Mouse (Mus musculus): Measurements from ENCODE around the gene Tas2r143. TPM values are rescaled to one million over a fixed set of nuclear protein-coding genes. Genes with fewer than 3 reads are reported as not detected.

The Tas2r143 gene
- polyA plus RNA-seq, 1 experiment from 2014 or later: not detected

- H3K4me1 ChIP-seq (ENCODE audit: control insufficient read depth, insufficient read depth, low read length): no peaks in the 10 kb centered on the region
- no peak overlapping the region for H3K4me2 ChIP-seq (ENCODE audit: low read depth, low read length)
- 91% methylated on average over 2 of the region's 2 CpGs for WGBS
- H3K9ac ChIP-seq (ENCODE audit: low read length): no peak overlapping the region
- no peaks in the 10 kb centered on the region for H3K27me3 ChIP-seq (ENCODE audit: control insufficient read depth, insufficient read depth, low read length)
- ATAC-seq (replicated peaks; ENCODE audit: extremely low read depth, insufficient read depth, low FRiP score): no peak
- no peaks in the 10 kb centered on the region for H3K9me3 ChIP-seq (replicated peaks; ENCODE audit: control insufficient read depth, low read length)
- H3K4me3 ChIP-seq (ENCODE audit: low read length): no peak overlapping the region
- H3K27ac ChIP-seq (ENCODE audit: low read length): no peak overlapping the region
- no peaks in the 10 kb centered on the region for H3K36me3 ChIP-seq (ENCODE audit: control insufficient read depth, insufficient read depth)
Measured at GRCm38 (mm10) chr6:42419443-42419842, 19.4 kb downstream of the Tas2r143 start.

- ATAC-seq (replicated peaks; ENCODE audit: extremely low read depth, insufficient read depth, low FRiP score): no peak
- no peak overlapping the region for H3K9ac ChIP-seq (ENCODE audit: low read length)
- H3K27ac ChIP-seq (ENCODE audit: low read length): no peak overlapping the region
- H3K36me3 ChIP-seq (ENCODE audit: control insufficient read depth, insufficient read depth): no peaks in the 10 kb centered on the region
- H3K9me3 ChIP-seq (replicated peaks; ENCODE audit: control insufficient read depth, low read length): no peaks in the 10 kb centered on the region
- no peak overlapping the region for H3K4me3 ChIP-seq (ENCODE audit: low read length)
- WGBS: 77% methylated on average over 2 of the region's 2 CpGs
- no peaks in the 10 kb centered on the region for H3K27me3 ChIP-seq (ENCODE audit: control insufficient read depth, insufficient read depth, low read length)
- H3K4me2 ChIP-seq (ENCODE audit: low read depth, low read length): no peak overlapping the region
- no peaks in the 10 kb centered on the region for H3K4me1 ChIP-seq (ENCODE audit: control insufficient read depth, insufficient read depth, low read length)
Measured at GRCm38 (mm10) chr6:42421439-42421838, 21.4 kb downstream of the Tas2r143 start.

DNA sequence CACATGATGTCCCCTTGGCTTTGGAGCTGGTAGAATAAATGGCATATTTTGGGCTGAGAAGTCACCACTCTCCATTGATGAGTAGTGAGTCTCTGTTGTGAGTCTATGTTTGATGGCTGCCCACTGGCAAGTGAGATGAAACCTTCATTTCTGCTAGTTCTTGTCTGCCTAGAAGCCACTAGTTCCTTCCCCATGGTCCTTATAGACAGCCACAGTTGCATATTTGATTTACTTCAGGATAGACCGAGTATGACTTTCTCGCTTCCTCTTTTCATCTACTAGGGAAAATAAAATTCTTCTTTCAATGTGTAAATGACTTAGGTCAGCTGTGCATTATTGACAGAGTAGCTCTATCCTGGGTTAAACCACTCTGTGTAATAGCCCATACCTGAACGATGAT lies 24.4 kb downstream of the Tas2r143 start:
- no peaks in the 10 kb centered on the region for H3K9me3 ChIP-seq (replicated peaks; ENCODE audit: control insufficient read depth, low read length)

DNA sequence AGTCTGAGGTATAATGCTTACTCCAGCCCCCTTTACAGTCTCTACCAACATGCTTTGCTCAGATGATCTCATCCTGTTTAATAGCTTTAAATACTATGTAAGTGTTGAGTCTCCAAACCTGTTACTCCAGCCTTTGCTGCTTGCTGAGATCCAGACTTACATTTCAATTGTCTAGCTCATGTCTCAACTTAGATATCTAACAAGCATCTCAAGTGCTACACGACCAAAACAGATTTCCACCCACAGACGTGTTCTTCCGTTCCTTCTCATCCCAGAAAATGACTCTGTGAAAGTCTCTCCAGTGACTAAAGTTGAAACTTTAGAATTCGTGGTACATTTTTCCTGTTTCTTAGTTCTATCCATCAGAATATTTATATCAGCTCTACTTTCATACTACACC lies 26.3 kb downstream of the Tas2r143 start:
- H3K27ac ChIP-seq (ENCODE audit: low read length): no peak overlapping the region
- no peaks in the 10 kb centered on the region for H3K4me1 ChIP-seq (ENCODE audit: control insufficient read depth, insufficient read depth, low read length)
- no peak overlapping the region for H3K4me2 ChIP-seq (ENCODE audit: low read depth, low read length)
- no peak for ATAC-seq (replicated peaks; ENCODE audit: extremely low read depth, insufficient read depth, low FRiP score)
- 57% methylated on average over 4 of the region's 4 CpGs for WGBS
- no peaks in the 10 kb centered on the region for H3K9me3 ChIP-seq (replicated peaks; ENCODE audit: control insufficient read depth, low read length)
- no peak overlapping the region for H3K9ac ChIP-seq (ENCODE audit: low read length)
- H3K4me3 ChIP-seq (ENCODE audit: low read length): no peak overlapping the region
- no peaks in the 10 kb centered on the region for H3K36me3 ChIP-seq (ENCODE audit: control insufficient read depth, insufficient read depth)
- no peaks in the 10 kb centered on the region for H3K27me3 ChIP-seq (ENCODE audit: control insufficient read depth, insufficient read depth, low read length)

More for the DNA sequence above, 24.4 kb downstream of the Tas2r143 start:
- no peak for ATAC-seq (replicated peaks; ENCODE audit: extremely low read depth, insufficient read depth, low FRiP score)
- no peaks in the 10 kb centered on the region for H3K27me3 ChIP-seq (ENCODE audit: control insufficient read depth, insufficient read depth, low read length)
- no peaks in the 10 kb centered on the region for H3K36me3 ChIP-seq (ENCODE audit: control insufficient read depth, insufficient read depth)
- H3K4me2 ChIP-seq (ENCODE audit: low read depth, low read length): no peak overlapping the region
- no peaks in the 10 kb centered on the region for H3K4me1 ChIP-seq (ENCODE audit: control insufficient read depth, insufficient read depth, low read length)
- 84% methylated on average over 3 of the region's 3 CpGs for WGBS
- H3K9ac ChIP-seq (ENCODE audit: low read length): no peak overlapping the region
- H3K27ac ChIP-seq (ENCODE audit: low read length): no peak overlapping the region
- H3K4me3 ChIP-seq (ENCODE audit: low read length): no peak overlapping the region

GRCm38 (mm10) chr6:42433554-42433953 lies 33.5 kb downstream of the Tas2r143 start:
- H3K9me3 ChIP-seq (replicated peaks; ENCODE audit: control insufficient read depth, low read length): no peaks in the 10 kb centered on the region
- ATAC-seq (replicated peaks; ENCODE audit: extremely low read depth, insufficient read depth, low FRiP score): no peak

GRCm38 (mm10) chr6:42434446-42434845 lies 34.4 kb downstream of the Tas2r143 start, which contains the start of gene Tas2r126:
TSS of gene Tas2r126 (plus strand) at chr6:42434535.
- ATAC-seq (replicated peaks; ENCODE audit: extremely low read depth, insufficient read depth, low FRiP score): no peak
- no peaks in the 10 kb centered on the region for H3K9me3 ChIP-seq (replicated peaks; ENCODE audit: control insufficient read depth, low read length)
- H3K4me2 ChIP-seq (ENCODE audit: low read depth, low read length): no peak within 1 kb of the TSS
- no peaks in the 10 kb centered on the region for H3K36me3 ChIP-seq (ENCODE audit: control insufficient read depth, insufficient read depth)
- H3K27me3 ChIP-seq (ENCODE audit: control insufficient read depth, insufficient read depth, low read length): no peaks in the 10 kb centered on the region
- H3K4me3 ChIP-seq (ENCODE audit: low read length): no peak within 1 kb of the TSS
- H3K27ac ChIP-seq (ENCODE audit: low read length): no peak within 1 kb of the TSS
- H3K4me1 ChIP-seq (ENCODE audit: control insufficient read depth, insufficient read depth, low read length): no peaks in the 10 kb centered on the region
- 48% methylated on average over 6 of the region's 6 CpGs for WGBS
- H3K9ac ChIP-seq (ENCODE audit: low read length): no peak within 1 kb of the TSS

More at GRCm38 (mm10) chr6:42433554-42433953, 33.5 kb downstream of the Tas2r143 start:
- no peaks in the 10 kb centered on the region for H3K4me1 ChIP-seq (ENCODE audit: control insufficient read depth, insufficient read depth, low read length)
- 46% methylated on average over 2 of the region's 2 CpGs for WGBS
- H3K27ac ChIP-seq (ENCODE audit: low read length): no peak overlapping the region
- no peaks in the 10 kb centered on the region for H3K27me3 ChIP-seq (ENCODE audit: control insufficient read depth, insufficient read depth, low read length)
- H3K9ac ChIP-seq (ENCODE audit: low read length): no peak overlapping the region
- no peak overlapping the region for H3K4me3 ChIP-seq (ENCODE audit: low read length)
- H3K36me3 ChIP-seq (ENCODE audit: control insufficient read depth, insufficient read depth): no peaks in the 10 kb centered on the region
- no peak overlapping the region for H3K4me2 ChIP-seq (ENCODE audit: low read depth, low read length)

DNA sequence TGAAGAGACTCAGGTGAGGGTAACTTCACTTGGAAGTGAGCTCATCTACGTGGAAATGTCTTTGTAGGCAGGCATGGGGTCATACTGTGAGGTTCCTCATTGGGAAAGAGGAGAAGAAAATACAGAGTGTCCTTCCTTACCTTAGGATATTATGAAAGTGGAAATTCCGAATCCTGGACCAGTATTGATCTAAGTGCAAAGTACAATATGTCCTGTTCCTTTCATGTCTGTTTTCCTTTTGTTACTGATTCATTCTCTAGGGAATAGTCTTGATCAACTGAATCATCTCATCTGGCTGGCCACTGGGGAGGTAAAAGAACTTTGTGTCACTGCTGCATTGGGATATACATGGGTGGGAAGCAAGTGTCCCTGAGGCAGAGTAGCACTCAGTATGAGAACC lies 35.5 kb downstream of the Tas2r143 start:
- Histone ChIP-seq H3K4me3 (ENCODE audit: low read length) (no peak overlapping the region), H3K36me3 (ENCODE audit: control insufficient read depth, insufficient read depth) (no peaks in the 10 kb centered on the region), H3K4me1 (ENCODE audit: control insufficient read depth, insufficient read depth, low read length) (no peaks in the 10 kb centered on the region), H3K9me3 (replicated peaks; ENCODE audit: control insufficient read depth, low read length) (no peaks in the 10 kb centered on the region), H3K9ac (ENCODE audit: low read length) (no peak overlapping the region), H3K4me2 (ENCODE audit: low read depth, low read length) (no peak overlapping the region), H3K27me3 (ENCODE audit: control insufficient read depth, insufficient read depth, low read length) (no peaks in the 10 kb centered on the region), H3K27ac (ENCODE audit: low read length) (no peak overlapping the region)
- no peak for ATAC-seq (replicated peaks; ENCODE audit: extremely low read depth, insufficient read depth, low FRiP score)
- WGBS: 74% methylated on average over 2 of the region's 2 CpGs

- Histone ChIP-seq H3K27ac (ENCODE audit: low read length) (no peak overlapping the region), H3K36me3 (ENCODE audit: control insufficient read depth, insufficient read depth) (no peaks in the 10 kb centered on the region), H3K4me2 (ENCODE audit: low read depth, low read length) (no peak overlapping the region), H3K4me3 (ENCODE audit: low read length) (no peak overlapping the region), H3K27me3 (ENCODE audit: control insufficient read depth, insufficient read depth, low read length) (no peaks in the 10 kb centered on the region), H3K9me3 (replicated peaks; ENCODE audit: control insufficient read depth, low read length) (no peaks in the 10 kb centered on the region), H3K4me1 (ENCODE audit: control insufficient read depth, insufficient read depth, low read length) (0 out of 2 replicates have a peak, but pooled peaks cover 3% of the 10 kb centered on the region), H3K9ac (ENCODE audit: low read length) (no peak overlapping the region)
- ATAC-seq (replicated peaks; ENCODE audit: extremely low read depth, insufficient read depth, low FRiP score): no peak
- 43% methylated on average over 2 of the region's 2 CpGs for WGBS
Measured at GRCm38 (mm10) chr6:42441395-42441794, 41.4 kb downstream of the Tas2r143 start.

- H3K36me3 ChIP-seq (ENCODE audit: control insufficient read depth, insufficient read depth): no peaks in the 10 kb centered on the region
- no peak overlapping the region for H3K9ac ChIP-seq (ENCODE audit: low read length)
- WGBS: 65% methylated on average over 2 of the region's 2 CpGs
- no peak for ATAC-seq (replicated peaks; ENCODE audit: extremely low read depth, insufficient read depth, low FRiP score)
- H3K4me3 ChIP-seq (ENCODE audit: low read length): no peak overlapping the region
- no peaks in the 10 kb centered on the region for H3K9me3 ChIP-seq (replicated peaks; ENCODE audit: control insufficient read depth, low read length)
- H3K4me2 ChIP-seq (ENCODE audit: low read depth, low read length): no peak overlapping the region
- 0 out of 2 replicates have a peak, but pooled peaks cover 3% of the 10 kb centered on the region for H3K4me1 ChIP-seq (ENCODE audit: control insufficient read depth, insufficient read depth, low read length)
- no peaks in the 10 kb centered on the region for H3K27me3 ChIP-seq (ENCODE audit: control insufficient read depth, insufficient read depth, low read length)
- no peak overlapping the region for H3K27ac ChIP-seq (ENCODE audit: low read length)
Measured at GRCm38 (mm10) chr6:42444491-42444890, 44.5 kb downstream of the Tas2r143 start.
